Mouse (Mus musculus) layer of hippocampus, adult 18-20 months (tissue): ENCODE measurements at regions not wholly inside any gene's neighbourhood (a gene's known extent, or its start where the extent isn't known, plus 50 kb on each side); places are given as distances from the start of the nearest gene placed in this dataset.

ENCODE experiments used
- DNase-seq, 2 experiments: peaks; one replicate each; pipeline ENCODE4 v3.0.0; 2022; ENCODE audit warnings: low spot score in 2 of 2

GRCm38 (mm10) chr1:100878065-100878464 is 1105.5 kb downstream of the Cntnap5b start:
- DNase-seq: no peak

- peak in 1 of 2 experiments; percentile 15 for DNase-seq
Measured at GRCm38 (mm10) chr1:100887336-100887735, 1114.8 kb downstream of the Cntnap5b start.

- no peak for DNase-seq
Measured at GRCm38 (mm10) chr1:100888337-100888736, 1115.8 kb downstream of the Cntnap5b start.

- no peak for DNase-seq
Measured at GRCm38 (mm10) chr1:100922833-100923232, 1150.3 kb downstream of the Cntnap5b start.

- no peak for DNase-seq
Measured at GRCm38 (mm10) chr1:100928171-100928771, 1155.7 kb downstream of the Cntnap5b start.

GRCm38 (mm10) chr1:100967254-100967653 is 1194.7 kb downstream of the Cntnap5b start:
- no peak for DNase-seq

- DNase-seq: no peak
Measured at GRCm38 (mm10) chr1:100971361-100971760, 1198.8 kb downstream of the Cntnap5b start.

- DNase-seq: no peak
Measured at GRCm38 (mm10) chr1:100972303-100972702, 1199.7 kb downstream of the Cntnap5b start.

GRCm38 (mm10) chr1:100973713-100974112 is 1201.1 kb downstream of the Cntnap5b start:
- no peak for DNase-seq
